Mouse (Mus musculus) retina, postnatal 7 days (tissue): ENCODE measurements around the gene Ubfd1.

Experiments
- DNase-seq: peaks from one replicate; pipeline ENCODE4 v3.0.0-alpha.2; 2012; ENCODE audit warnings: low read depth, low spot score

The Ubfd1 gene

DNA sequence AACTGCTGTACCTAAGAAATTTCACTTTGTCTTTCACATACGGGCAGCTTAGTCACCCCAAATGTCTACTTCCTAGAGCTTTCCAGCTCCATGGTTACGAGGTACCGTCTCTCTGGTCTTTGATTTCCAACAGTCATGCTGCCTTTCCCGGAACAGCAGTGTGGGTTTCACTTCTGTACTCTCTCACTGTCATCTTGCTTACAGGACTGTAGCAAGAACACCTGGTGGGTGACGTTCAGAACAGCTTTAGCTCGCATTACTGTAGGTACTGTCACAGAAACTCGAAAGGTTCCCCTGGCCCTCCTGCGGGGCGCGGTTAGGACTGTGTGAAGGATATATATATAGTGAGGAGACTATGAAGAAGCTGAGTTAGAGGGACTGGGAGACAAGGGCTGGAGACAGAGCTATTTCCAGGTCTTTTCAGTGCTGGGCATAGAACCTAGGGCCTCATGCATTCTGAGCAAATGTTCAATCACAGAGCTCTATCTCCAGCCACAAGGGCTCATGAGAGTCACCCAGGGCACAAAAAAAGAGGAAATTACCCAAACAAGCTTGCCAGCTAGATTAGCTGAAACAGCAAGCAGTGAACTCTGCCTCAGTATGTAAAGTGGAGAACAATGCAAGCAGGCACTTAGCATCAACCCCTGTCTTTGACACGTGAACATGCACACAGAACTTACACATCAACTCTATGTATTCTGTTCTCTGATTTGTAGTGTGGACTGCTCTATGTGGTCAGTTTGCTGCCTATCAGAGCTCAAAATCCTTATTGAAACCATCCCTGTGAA lies 20.4 kb downstream of the Ubfd1 start:
- DNase-seq: no peak

DNA sequence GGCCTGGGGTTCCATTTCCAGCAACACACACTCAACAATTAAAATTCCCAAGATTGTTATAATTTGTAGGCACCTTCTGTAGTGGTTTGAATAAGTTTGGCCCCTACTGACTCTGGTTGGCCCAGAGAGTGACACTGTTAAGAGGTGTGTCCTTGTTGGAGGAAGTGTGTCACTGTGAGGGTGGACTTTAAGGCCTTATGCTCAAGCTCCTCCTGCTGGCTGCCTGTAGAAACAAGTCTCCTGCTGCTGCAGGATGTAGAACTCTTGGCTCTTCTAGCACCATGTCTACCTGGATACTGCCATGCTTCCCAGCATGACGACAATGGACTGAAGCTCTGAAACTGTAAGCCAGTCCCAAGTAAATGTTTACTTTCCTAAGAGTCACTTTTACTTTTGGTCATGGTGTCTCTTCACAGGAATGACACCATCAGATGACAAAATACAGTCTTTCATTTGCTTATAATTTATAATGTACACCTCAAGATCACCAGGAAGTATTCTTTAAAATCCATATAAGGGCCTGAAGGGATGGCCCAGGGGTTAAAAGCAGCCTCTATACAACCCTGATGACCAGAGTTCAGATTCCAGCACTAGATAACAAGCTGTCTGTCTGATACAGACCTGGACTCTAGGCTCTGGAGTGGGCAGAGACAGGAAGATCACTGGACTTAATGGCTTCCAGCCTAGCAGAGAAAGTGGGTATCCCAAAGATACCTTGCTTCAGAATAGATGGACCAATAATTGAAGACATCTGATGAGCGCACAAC lies 27.8 kb downstream of the Ubfd1 start:
- no peak for DNase-seq

DNA sequence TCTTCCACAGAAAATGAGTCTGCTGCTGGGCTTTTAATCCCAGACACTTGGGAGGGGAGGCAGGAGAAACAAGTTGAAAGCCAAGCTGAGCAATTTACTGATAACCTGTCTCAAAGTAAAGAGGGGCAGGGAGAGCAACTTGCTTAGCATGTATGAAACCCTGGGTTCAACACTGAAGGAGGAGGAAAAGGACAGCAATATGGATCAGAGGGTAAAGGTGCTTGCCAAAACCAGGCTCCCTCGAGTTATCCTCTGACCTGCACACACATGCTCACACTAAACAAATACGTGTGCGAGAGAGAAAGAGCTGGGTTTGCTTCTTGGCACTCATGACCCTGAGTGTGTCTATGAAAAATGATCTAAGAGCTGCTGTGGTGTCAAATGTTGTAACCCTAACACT lies 31.0 kb downstream of the Ubfd1 start:
- DNase-seq: no peak

DNA sequence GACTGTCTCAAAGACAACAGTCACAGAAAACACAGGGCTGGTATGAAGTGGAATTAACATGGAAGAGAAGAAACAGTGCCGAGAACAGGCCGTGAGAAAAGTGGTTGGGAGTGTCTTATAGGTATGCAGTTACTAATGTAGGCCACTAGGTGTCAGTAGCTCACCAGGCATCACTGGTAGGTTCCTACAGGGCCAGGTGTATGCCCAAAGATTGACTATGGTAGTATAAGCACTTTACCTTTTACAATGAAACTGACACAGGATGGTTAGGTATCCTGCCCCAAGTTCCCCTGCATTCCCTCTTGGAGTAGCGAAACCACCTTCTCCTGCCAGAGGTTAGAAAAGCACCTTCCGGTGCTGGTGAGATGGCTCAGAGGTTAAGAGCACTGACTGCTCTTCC lies 32.2 kb downstream of the Ubfd1 start:
- DNase-seq: peak; percentile 19

DNA sequence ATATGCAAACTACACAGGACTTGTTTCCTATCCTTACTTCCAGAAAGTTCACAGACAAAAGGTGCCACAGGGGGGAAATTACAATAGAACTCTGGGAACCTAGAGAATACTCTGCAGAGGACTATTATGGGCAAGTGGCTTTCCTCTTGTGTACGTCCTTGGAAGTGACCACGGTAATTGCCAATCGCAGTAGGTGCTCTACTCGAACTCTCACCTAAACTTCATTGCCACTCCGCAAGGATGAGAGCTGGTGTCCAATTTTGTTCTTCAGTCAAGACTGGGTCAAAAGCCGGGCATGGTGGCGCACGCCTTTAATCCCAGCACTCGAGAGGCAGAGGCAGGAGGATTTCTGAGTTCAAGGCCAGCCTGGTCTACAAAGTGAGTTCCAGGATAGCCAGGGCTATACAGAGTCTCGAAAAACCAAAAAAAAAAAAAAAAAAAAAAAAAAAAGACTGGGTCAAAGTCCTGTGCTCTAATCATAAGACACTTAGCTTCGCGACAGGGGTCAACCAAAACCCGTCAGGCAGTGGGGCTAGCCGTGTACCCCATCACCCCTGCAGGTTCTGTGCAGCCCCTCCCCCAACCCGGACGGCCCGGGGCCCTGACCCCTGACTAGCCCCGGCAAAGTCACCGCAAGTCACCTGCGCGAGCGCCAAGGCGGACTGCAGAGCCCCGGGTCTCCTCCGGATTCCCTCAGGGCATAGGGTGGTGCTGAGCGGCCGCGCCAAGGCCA lies 34.2 kb downstream of the Ubfd1 start:
- peak; percentile 17 for DNase-seq

DNA sequence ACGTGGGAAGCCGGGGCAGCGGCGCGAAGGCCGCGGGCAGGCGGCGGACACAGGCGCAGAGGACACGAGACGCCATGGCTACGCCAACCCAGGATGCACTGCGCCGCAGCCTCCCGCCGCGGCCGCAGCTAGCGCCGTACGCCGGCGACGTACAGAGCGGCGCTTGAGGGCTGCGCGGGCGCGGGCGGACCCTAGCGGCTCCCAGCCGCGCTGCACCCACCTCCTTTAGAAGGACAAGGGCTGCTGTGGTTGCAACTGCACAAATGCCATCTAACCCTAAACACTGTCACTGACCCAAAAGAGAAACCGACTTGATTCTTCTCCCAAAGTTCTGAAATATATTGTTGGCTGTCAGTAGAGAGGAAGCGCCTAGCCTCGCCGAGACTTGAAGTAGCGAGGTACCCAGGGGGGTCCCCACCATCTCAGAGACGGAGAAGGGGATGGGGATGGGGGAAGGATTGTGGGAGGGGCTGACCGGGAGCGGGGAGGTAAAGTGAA lies 34.8 kb downstream of the Ubfd1 start, which contains the start of gene Ndufab1:
Gene Ndufab1 (minus strand): TSS at position 140 of the 498 bp plus-strand sequence.
- DNase-seq: peak; percentile 82

DNA sequence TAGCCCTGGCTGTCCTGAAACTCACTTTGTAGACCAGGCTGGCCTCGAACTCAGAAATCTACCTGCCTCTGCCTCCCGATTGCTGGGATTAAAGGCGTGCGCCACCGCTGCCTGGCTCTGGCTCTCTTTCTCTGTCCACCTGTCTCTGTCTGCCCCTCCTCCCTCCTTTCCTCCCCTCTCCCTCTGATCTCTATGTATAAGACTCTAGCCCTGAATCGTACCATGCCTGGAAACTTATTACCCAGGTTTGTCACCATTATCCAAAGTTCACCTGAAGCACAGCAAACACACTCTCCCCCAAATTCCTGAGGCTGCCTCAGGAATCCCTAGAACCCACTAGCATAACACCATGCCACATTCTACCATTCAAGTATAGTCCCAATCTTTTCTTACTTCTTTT lies 41.2 kb downstream of the Ubfd1 start:
- no peak for DNase-seq

DNA sequence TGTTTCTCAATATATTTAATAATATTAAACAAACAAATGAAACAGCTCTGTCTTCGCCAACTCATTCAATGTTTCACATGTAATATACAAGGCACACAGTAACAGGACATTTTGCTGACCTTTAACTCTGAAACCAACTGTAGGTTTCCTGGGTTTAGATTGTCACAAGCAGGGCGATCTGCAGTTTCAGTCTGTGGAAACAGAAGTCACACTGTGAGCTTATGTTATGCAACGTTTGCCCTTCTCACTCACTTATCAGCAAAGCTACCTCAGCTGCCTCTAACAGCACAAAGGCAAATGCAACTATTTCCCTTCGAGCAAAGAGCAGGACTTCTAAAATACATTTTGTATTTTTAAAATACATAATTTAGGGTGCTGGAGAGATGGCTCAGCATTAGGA lies 56.5 kb downstream of the Ubfd1 start:
- DNase-seq: no peak

DNA sequence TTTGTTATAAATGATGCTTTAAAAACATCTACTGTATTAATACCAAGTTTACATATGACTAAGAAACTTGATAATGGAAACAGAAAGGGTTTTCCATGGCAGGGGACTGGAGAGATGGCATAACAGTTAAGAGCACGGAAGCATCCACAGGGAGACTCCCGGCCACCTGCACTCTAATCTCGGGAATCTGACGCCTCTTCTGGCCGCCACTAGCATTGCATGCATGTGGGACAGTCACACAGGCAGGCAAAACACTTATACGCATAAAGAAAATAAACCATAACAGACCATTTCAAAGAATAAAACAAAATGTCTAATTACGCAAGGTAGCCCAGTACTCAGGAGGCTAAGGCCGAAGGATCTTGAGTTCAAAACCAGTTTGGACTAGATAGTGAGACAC lies 58.7 kb downstream of the Ubfd1 start:
- DNase-seq: no peak

DNA sequence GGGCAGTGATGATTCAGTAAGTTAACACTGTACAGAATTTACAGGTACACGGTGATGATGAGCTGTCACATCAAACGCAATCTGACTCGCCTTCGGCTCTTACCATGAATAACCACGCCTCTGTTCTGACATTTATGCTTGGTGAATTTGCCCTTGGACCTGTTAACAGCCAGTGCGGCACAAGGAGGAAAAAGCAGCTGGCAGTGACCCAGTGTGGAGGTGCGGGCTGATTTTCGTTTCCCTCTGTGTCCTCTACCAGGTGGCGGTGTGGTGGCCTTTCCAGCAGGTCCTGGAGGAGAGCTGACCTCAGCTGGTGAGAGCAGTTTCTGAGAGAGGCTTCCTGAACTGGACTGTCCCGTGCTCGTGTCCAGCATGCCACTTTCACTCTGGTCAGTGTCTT lies 60.0 kb downstream of the Ubfd1 start:
- no peak for DNase-seq
